Mouse (Mus musculus) heart, embryonic 12.5 days (tissue): ENCODE results near the gene Spryd4. TPM values are rescaled to one million over a fixed set of nuclear protein-coding genes. Genes with fewer than 3 reads are reported as not detected.
"Not testable (repeated sequence)": the region's sequence is repeated elsewhere in the genome, so short reads cannot be mapped to it uniquely, and the experiment has no call there.

ENCODE experiments used
- ATAC-seq: fragments of 200-750 bp; cut with Nextera tagmentation; 2 replicates; pipeline ENCODE4 v1.8.0; 2017; ENCODE audit warnings: moderate TSS enrichment, moderate library complexity; ENCODE audit not compliant: insufficient number of reproducible peaks, low FRiP score
- H3K27ac ChIP-seq: fragments of 300-500 bp; sonication (generic); 2 replicates; pipeline ENCODE4 v1.5.1; 2016; ENCODE audit warnings: mild to moderate bottlenecking, moderate library complexity; ENCODE audit not compliant: poor library complexity, severe bottlenecking
- H3K27me3 ChIP-seq: fragments of 300-500 bp; sonication (generic); replicated peaks from 2 replicates; pipeline ENCODE4 v1.6.1; 2016; ENCODE audit warnings: mild to moderate bottlenecking, moderate library complexity
- H3K36me3 ChIP-seq: fragments of 300-500 bp; sonication (generic); 2 replicates; pipeline ENCODE4 v1.6.1; 2016; ENCODE audit warnings: mild to moderate bottlenecking, moderate library complexity
- H3K4me1 ChIP-seq: fragments of 300-500 bp; sonication (generic); replicated peaks from 2 replicates; pipeline ENCODE4 v1.6.1; 2016; ENCODE audit warnings: mild to moderate bottlenecking
- H3K4me2 ChIP-seq: fragments of 300-500 bp; sonication (generic); 2 replicates; pipeline ENCODE4 v1.6.1; 2016; ENCODE audit warnings: mild to moderate bottlenecking, moderate library complexity
- H3K4me3 ChIP-seq: fragments of 300-500 bp; sonication (generic); 2 replicates; pipeline ENCODE4 v1.5.1; 2016; ENCODE audit warnings: mild to moderate bottlenecking
- H3K9ac ChIP-seq: fragments of 300-500 bp; sonication (generic); 2 replicates; pipeline ENCODE4 v1.6.1; 2016; ENCODE audit warnings: mild to moderate bottlenecking, moderate library complexity
- H3K9me3 ChIP-seq: fragments of 300-500 bp; sonication (generic); replicated peaks from 2 replicates; pipeline ENCODE4 v1.6.1; 2016; ENCODE audit warnings: mild to moderate bottlenecking, moderate library complexity
- WGBS: fragments of 180-500 bp; shearing (Covaris S2); methylation state at CpG from one replicate; pipeline ENCODE4 v1.1.7; 2016; 5-methylcytosine and 5-hydroxymethylcytosine counted together
- polyA plus RNA-seq: library from polyadenylated mRNA; unstranded; fragments of >200 nt; fragmentation: Nextera tagmentation; extraction: Ambion mirVana; gene quantifications from 2 replicates; pipeline ENCODE4 v1.2.1, GENCODE M21; 2016

The Spryd4 gene
- polyA plus RNA-seq, 1 experiment from 2014 or later = 35.7 TPM

GRCm38 (mm10) chr10:128225064-128225463 is 13.5 kb upstream of the Spryd4 start:
- 34% methylated on average over 5 of the region's 5 CpGs for WGBS
- Histone ChIP-seq H3K27me3 (no peaks in the 10 kb centered on the region; the same call in 1 of the 2 replicates), H3K9me3 (no peaks in the 10 kb centered on the region), H3K4me2 (no peak overlapping the region), H3K4me1 (peaks cover 5% of the 10 kb centered on the region; the same call in 1 of the 2 replicates), H3K9ac (no peak overlapping the region), H3K4me3 (no peak overlapping the region), H3K27ac (no peak overlapping the region), H3K36me3 (no peaks in the 10 kb centered on the region)
- no peak for ATAC-seq

GRCm38 (mm10) chr10:128221533-128222286 is 10.1 kb upstream of the Spryd4 start:
- H3K27me3 ChIP-seq = no peaks in the 10 kb centered on the region; the same call in 1 of the 2 replicates
- H3K9ac ChIP-seq = no peak overlapping the region
- 58% methylated on average over 16 of the region's 16 CpGs for WGBS
- no peak overlapping the region for H3K27ac ChIP-seq
- no peaks in the 10 kb centered on the region for H3K9me3 ChIP-seq
- H3K4me1 ChIP-seq = peaks cover 5% of the 10 kb centered on the region; the same call in 1 of the 2 replicates
- H3K4me3 ChIP-seq = no peak overlapping the region
- ATAC-seq = no peak
- H3K36me3 ChIP-seq = no peaks in the 10 kb centered on the region
- no peak overlapping the region for H3K4me2 ChIP-seq

- Histone ChIP-seq H3K4me1 (no peaks in the 10 kb centered on the region), H3K27ac (no peak overlapping the region), H3K9me3 (no peaks in the 10 kb centered on the region), H3K36me3 (no peaks in the 10 kb centered on the region), H3K4me3 (no peak overlapping the region), H3K4me2 (no peak overlapping the region), H3K9ac (no peak overlapping the region), H3K27me3 (peaks cover 11% of the 10 kb centered on the region; the same call in 1 of the 2 replicates)
- WGBS = 90% methylated on average over 18 of the region's 18 CpGs
- ATAC-seq = no peak
Observed at GRCm38 (mm10) chr10:128218387-128219117, 6.9 kb upstream of the Spryd4 start.

GRCm38 (mm10) chr10:128214981-128215380 is 3.4 kb upstream of the Spryd4 start:
- Histone ChIP-seq H3K27me3 (peaks cover 11% of the 10 kb centered on the region; the same call in 1 of the 2 replicates), H3K4me3 (no peak overlapping the region), H3K36me3 (no peaks in the 10 kb centered on the region), H3K9ac (no peak overlapping the region), H3K27ac (no peak overlapping the region), H3K9me3 (no peaks in the 10 kb centered on the region), H3K4me2 (no peak overlapping the region), H3K4me1 (peaks cover 12% of the 10 kb centered on the region)
- 77% methylated on average over 5 of the region's 5 CpGs for WGBS
- no peak for ATAC-seq

GRCm38 (mm10) chr10:128214112-128214511 is 2.5 kb upstream of the Spryd4 start:
- not testable (repeated sequence) for H3K9me3 ChIP-seq, H3K4me2 ChIP-seq, H3K27ac ChIP-seq, H3K4me3 ChIP-seq, ATAC-seq, H3K9ac ChIP-seq, H3K36me3 ChIP-seq
- Histone ChIP-seq H3K4me1 (peaks cover 12% of the 10 kb centered on the region), H3K27me3 (peaks cover 11% of the 10 kb centered on the region; the same call in 1 of the 2 replicates)
- WGBS = 86% methylated on average over 4 of the region's 4 CpGs

- 0 out of 2 replicates have a peak, but pooled peaks cover 5% of the 10 kb centered on the region for H3K36me3 ChIP-seq
- H3K9me3 ChIP-seq = no peaks in the 10 kb centered on the region
- peak; percentile 27; the same call in 1 of the 2 replicates for ATAC-seq
- H3K4me3 ChIP-seq = peak overlapping the region; percentile 44
- peak overlapping the region; percentile 70 for H3K4me2 ChIP-seq
- no peak overlapping the region for H3K27ac ChIP-seq
- WGBS = under 1% methylated on average over 18 of the region's 18 CpGs
- H3K9ac ChIP-seq = peak overlapping the region; percentile 40
- H3K27me3 ChIP-seq = peaks cover 11% of the 10 kb centered on the region; the same call in 1 of the 2 replicates
- peaks cover 12% of the 10 kb centered on the region for H3K4me1 ChIP-seq
Observed at GRCm38 (mm10) chr10:128212871-128213323, 1.3 kb upstream of the Spryd4 start.

- ATAC-seq = no peak
- Histone ChIP-seq H3K4me3 (peak overlapping the region; percentile 77), H3K27me3 (peaks cover 11% of the 10 kb centered on the region; the same call in 1 of the 2 replicates), H3K4me2 (peak overlapping the region; percentile 97), H3K9me3 (no peaks in the 10 kb centered on the region), H3K36me3 (peaks cover 8% of the 10 kb centered on the region; the same call in 1 of the 2 replicates), H3K9ac (peak overlapping the region; percentile 80; the same call in 1 of the 2 replicates), H3K27ac (no peak overlapping the region), H3K4me1 (peaks cover 12% of the 10 kb centered on the region)
- 49% methylated on average over 6 of the region's 6 CpGs for WGBS
Observed at GRCm38 (mm10) chr10:128212148-128212547, 541 bp upstream of the Spryd4 start.

GRCm38 (mm10) chr10:128210954-128211353 is 653 bp downstream of the Spryd4 start:
- Histone ChIP-seq H3K9me3 (no peaks in the 10 kb centered on the region), H3K4me2 (peak overlapping the region; percentile 97), H3K9ac (peak overlapping the region; percentile 80), H3K36me3 (peaks cover 15% of the 10 kb centered on the region; the same call in 1 of the 2 replicates), H3K4me3 (peak overlapping the region; percentile 77), H3K4me1 (peaks cover 12% of the 10 kb centered on the region), H3K27ac (peak overlapping the region; percentile 25; the same call in 1 of the 2 replicates), H3K27me3 (peaks cover 11% of the 10 kb centered on the region; the same call in 1 of the 2 replicates)
- no peak for ATAC-seq
- 21% methylated on average over 14 of the region's 14 CpGs for WGBS

- Histone ChIP-seq H3K4me1 (peaks cover 12% of the 10 kb centered on the region), H3K4me3 (peak overlapping the region; percentile 77; the same call in 1 of the 2 replicates), H3K4me2 (peak overlapping the region; percentile 97; the same call in 1 of the 2 replicates), H3K36me3 (peaks cover 15% of the 10 kb centered on the region; the same call in 1 of the 2 replicates), H3K9ac (peak overlapping the region; percentile 1; the same call in 1 of the 2 replicates), H3K27me3 (peaks cover 11% of the 10 kb centered on the region; the same call in 1 of the 2 replicates), H3K27ac (no peak overlapping the region), H3K9me3 (no peaks in the 10 kb centered on the region)
- WGBS = 87% methylated on average over 2 of the region's 2 CpGs
- no peak for ATAC-seq
Observed at GRCm38 (mm10) chr10:128210131-128210530, 1.5 kb downstream of the Spryd4 start.

- Histone ChIP-seq H3K4me2 (no peak overlapping the region), H3K9me3 (no peaks in the 10 kb centered on the region), H3K27ac (no peak overlapping the region), H3K4me1 (peaks cover 12% of the 10 kb centered on the region), H3K27me3 (peaks cover 6% of the 10 kb centered on the region; the same call in 1 of the 2 replicates), H3K36me3 (peaks cover 15% of the 10 kb centered on the region; the same call in 1 of the 2 replicates), H3K4me3 (no peak overlapping the region), H3K9ac (no peak overlapping the region)
- no peak for ATAC-seq
- 87% methylated on average over 11 of the region's 11 CpGs for WGBS
Observed at GRCm38 (mm10) chr10:128209311-128210009, 2.1 kb downstream of the Spryd4 start.
